Mouse (Mus musculus): ENCODE results near the gene Riok1. TPM values are rescaled to one million over a fixed set of nuclear protein-coding genes. Genes with fewer than 3 reads are reported as not detected.

The Riok1 gene
- polyA plus RNA-seq, 1 experiment from 2014 or later: 33.9 TPM

GRCm38 (mm10) chr13:38073374-38074307 is 36.8 kb downstream of the Riok1 start:
- Histone ChIP-seq H3K4me2 (no peak overlapping the region), H3K27ac (peak overlapping the region; percentile 52), H3K36me3 (no peaks in the 10 kb centered on the region), H3K4me3 (no peak overlapping the region), H3K9ac (no peak overlapping the region), H3K27me3 (replicated peaks) (peaks cover 11% of the 10 kb centered on the region; the same call in 1 of the 2 replicates), H3K9me3 (replicated peaks) (no peaks in the 10 kb centered on the region), H3K4me1 (peaks cover 23% of the 10 kb centered on the region)
- WGBS (ENCODE audit: insufficient replicate concordance): 55% methylated on average over 17 of the region's 18 CpGs
- peak; percentile 75 for ATAC-seq

GRCm38 (mm10) chr13:38074404-38074803 is 37.6 kb downstream of the Riok1 start:
- Histone ChIP-seq H3K4me2 (no peak overlapping the region), H3K36me3 (no peaks in the 10 kb centered on the region), H3K4me1 (peaks cover 25% of the 10 kb centered on the region), H3K9ac (no peak overlapping the region), H3K9me3 (replicated peaks) (no peaks in the 10 kb centered on the region), H3K4me3 (no peak overlapping the region), H3K27ac (peak overlapping the region; percentile 52), H3K27me3 (replicated peaks) (peaks cover 15% of the 10 kb centered on the region; the same call in 1 of the 2 replicates)
- WGBS (ENCODE audit: insufficient replicate concordance): 24% methylated on average over 5 of the region's 5 CpGs
- ATAC-seq: peak; percentile 48

GRCm38 (mm10) chr13:38077113-38077512 is 40.3 kb downstream of the Riok1 start:
- no peak for ATAC-seq
- Histone ChIP-seq H3K9ac (no peak overlapping the region), H3K4me1 (peaks cover 25% of the 10 kb centered on the region), H3K36me3 (no peaks in the 10 kb centered on the region), H3K27ac (no peak overlapping the region), H3K27me3 (replicated peaks) (peaks cover 21% of the 10 kb centered on the region; the same call in 1 of the 2 replicates), H3K4me3 (no peak overlapping the region), H3K4me2 (no peak overlapping the region), H3K9me3 (replicated peaks) (no peaks in the 10 kb centered on the region)
- 23% methylated on average over 11 of the region's 11 CpGs for whole genome bisulfite sequencing (ENCODE audit: insufficient replicate concordance)

DNA sequence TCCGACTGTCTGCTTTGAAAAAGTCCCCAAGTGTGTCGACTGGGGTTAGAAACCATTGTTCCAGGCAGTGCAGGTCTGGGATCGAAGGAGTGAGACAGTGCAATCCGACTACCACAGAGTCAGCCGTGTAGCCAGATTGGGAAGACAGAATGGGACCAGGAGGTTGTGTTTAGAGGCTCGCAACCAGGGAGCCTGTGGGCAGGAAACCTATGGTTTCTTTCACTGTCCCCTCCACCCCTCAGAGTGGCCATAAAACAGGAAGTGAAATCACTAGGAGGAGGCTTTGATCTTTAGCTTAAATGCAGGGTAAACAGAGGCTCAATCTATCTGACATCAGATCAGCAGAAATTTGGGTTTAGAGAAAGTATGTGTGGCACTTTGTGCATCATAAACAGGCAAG is 42.0 kb downstream of the Riok1 start:
- Histone ChIP-seq H3K36me3 (no peaks in the 10 kb centered on the region), H3K4me1 (peaks cover 23% of the 10 kb centered on the region), H3K4me2 (no peak overlapping the region), H3K9ac (no peak overlapping the region), H3K4me3 (no peak overlapping the region), H3K9me3 (replicated peaks) (no peaks in the 10 kb centered on the region), H3K27ac (no peak overlapping the region), H3K27me3 (replicated peaks) (peaks cover 21% of the 10 kb centered on the region; the same call in 1 of the 2 replicates)
- no peak for ATAC-seq
- 24% methylated on average over 6 of the region's 6 CpGs for WGBS (ENCODE audit: insufficient replicate concordance)

- Histone ChIP-seq H3K9me3 (replicated peaks) (no peaks in the 10 kb centered on the region), H3K27me3 (replicated peaks) (peaks cover 21% of the 10 kb centered on the region; the same call in 1 of the 2 replicates), H3K4me1 (peaks cover 18% of the 10 kb centered on the region), H3K27ac (no peak overlapping the region), H3K4me2 (no peak overlapping the region), H3K36me3 (no peaks in the 10 kb centered on the region), H3K4me3 (no peak overlapping the region), H3K9ac (no peak overlapping the region)
- ATAC-seq: no peak
- 60% methylated on average over 5 of the region's 5 CpGs for WGBS (ENCODE audit: insufficient replicate concordance)
Observed at GRCm38 (mm10) chr13:38079366-38079765, 42.6 kb downstream of the Riok1 start.

GRCm38 (mm10) chr13:38080014-38080413 is 43.2 kb downstream of the Riok1 start:
- no peaks in the 10 kb centered on the region for H3K9me3 ChIP-seq (replicated peaks)
- no peak overlapping the region for H3K4me2 ChIP-seq
- H3K4me1 ChIP-seq: peaks cover 13% of the 10 kb centered on the region; the same call in 1 of the 2 replicates
- no peak overlapping the region for H3K4me3 ChIP-seq
- H3K27ac ChIP-seq: no peak overlapping the region
- no peaks in the 10 kb centered on the region for H3K36me3 ChIP-seq
- no peak overlapping the region for H3K9ac ChIP-seq
- peaks cover 21% of the 10 kb centered on the region; the same call in 1 of the 2 replicates for H3K27me3 ChIP-seq (replicated peaks)
- no peak for ATAC-seq
- 53% methylated on average over 9 of the region's 9 CpGs for WGBS (ENCODE audit: insufficient replicate concordance)

DNA sequence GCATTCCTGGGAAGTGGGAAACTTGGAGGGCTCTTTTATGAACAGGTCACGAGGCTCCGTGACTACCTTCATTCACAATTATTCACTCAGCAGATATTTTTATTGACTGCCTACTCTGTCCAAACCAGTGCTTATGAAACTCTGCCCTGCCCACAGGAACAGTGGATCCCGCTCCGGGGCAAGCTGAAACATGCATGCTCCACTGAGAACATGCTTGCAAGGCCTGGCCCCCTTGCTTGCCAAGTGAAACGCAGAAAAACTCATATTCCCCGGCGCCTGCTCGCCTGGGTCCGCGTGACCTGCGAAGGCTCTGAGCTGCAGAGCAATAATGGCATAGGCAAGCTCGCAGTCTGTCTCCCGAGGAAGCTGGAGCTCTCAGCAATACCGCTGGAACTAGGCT is 43.9 kb downstream of the Riok1 start:
- Histone ChIP-seq H3K9ac (no peak overlapping the region), H3K9me3 (replicated peaks) (no peaks in the 10 kb centered on the region), H3K36me3 (no peaks in the 10 kb centered on the region), H3K4me1 (peaks cover 13% of the 10 kb centered on the region; the same call in 1 of the 2 replicates), H3K4me2 (no peak overlapping the region), H3K4me3 (no peak overlapping the region), H3K27ac (no peak overlapping the region), H3K27me3 (replicated peaks) (peaks cover 21% of the 10 kb centered on the region; the same call in 1 of the 2 replicates)
- ATAC-seq: no peak
- WGBS (ENCODE audit: insufficient replicate concordance): 75% methylated on average over 14 of the region's 14 CpGs

DNA sequence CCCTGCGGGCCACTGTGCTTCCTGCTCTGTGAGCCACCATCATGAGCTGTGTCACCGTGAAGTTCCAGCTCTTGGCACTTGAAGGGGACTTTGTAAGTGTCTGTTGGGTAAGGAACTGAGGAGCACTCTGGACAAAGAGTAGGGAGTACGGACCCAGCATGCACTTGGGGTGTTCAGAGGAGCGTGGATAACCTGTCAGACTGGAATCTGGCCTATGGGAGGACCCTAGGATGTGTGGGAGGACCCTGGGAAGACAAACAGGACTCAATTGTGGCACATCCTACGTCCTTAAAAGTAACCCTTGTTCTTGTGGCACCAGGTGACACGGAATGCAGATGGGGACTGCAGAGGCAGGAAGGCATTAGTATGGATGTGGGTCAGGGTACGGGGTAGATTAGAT is 44.4 kb downstream of the Riok1 start:
- ATAC-seq: no peak
- WGBS (ENCODE audit: insufficient replicate concordance): 53% methylated on average over 7 of the region's 7 CpGs

DNA sequence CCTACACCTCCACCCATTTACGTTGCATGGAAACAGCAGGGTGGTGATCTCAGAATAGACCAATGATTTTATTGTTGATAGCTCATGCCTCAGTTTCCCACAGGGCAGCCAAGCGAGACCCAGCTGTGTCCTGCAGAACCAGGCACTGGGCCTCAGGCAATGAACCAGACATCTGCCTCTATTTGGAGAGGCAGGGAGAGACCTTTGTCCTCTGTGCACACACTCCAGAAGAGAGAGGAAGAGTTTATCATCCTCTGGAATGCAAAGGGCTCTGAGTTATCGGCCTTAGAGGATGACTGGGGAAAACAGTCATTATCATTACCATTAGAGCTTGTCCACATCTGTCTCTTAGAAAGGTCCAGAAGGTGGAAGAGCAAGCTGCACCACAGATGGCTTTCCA is 49.9 kb downstream of the Riok1 start:
- Histone ChIP-seq H3K4me3 (no peak overlapping the region), H3K27ac (no peak overlapping the region), H3K36me3 (no peaks in the 10 kb centered on the region), H3K9ac (no peak overlapping the region), H3K27me3 (replicated peaks) (no peaks in the 10 kb centered on the region), H3K9me3 (replicated peaks) (no peaks in the 10 kb centered on the region), H3K4me1 (peaks cover 21% of the 10 kb centered on the region; the same call in 1 of the 2 replicates), H3K4me2 (no peak overlapping the region)
- ATAC-seq: no peak
- 36% methylated on average over 3 of the region's 3 CpGs for WGBS (ENCODE audit: insufficient replicate concordance)

More for the DNA sequence above, 44.4 kb downstream of the Riok1 start:
- H3K36me3 ChIP-seq: no peaks in the 10 kb centered on the region
- no peak overlapping the region for H3K9ac ChIP-seq
- no peak overlapping the region for H3K4me3 ChIP-seq
- H3K9me3 ChIP-seq (replicated peaks): no peaks in the 10 kb centered on the region
- peaks cover 21% of the 10 kb centered on the region; the same call in 1 of the 2 replicates for H3K27me3 ChIP-seq (replicated peaks)
- no peak overlapping the region for H3K27ac ChIP-seq
- H3K4me2 ChIP-seq: no peak overlapping the region
- H3K4me1 ChIP-seq: peaks cover 13% of the 10 kb centered on the region; the same call in 1 of the 2 replicates

GRCm38 (mm10) chr13:38088008-38088407 is 51.2 kb downstream of the Riok1 start:
- Histone ChIP-seq H3K36me3 (no peaks in the 10 kb centered on the region), H3K27ac (no peak overlapping the region), H3K9ac (no peak overlapping the region), H3K9me3 (replicated peaks) (no peaks in the 10 kb centered on the region), H3K4me2 (no peak overlapping the region), H3K4me3 (no peak overlapping the region), H3K27me3 (replicated peaks) (no peaks in the 10 kb centered on the region), H3K4me1 (peaks cover 21% of the 10 kb centered on the region; the same call in 1 of the 2 replicates)
- no peak for ATAC-seq
- WGBS (ENCODE audit: insufficient replicate concordance): 50% methylated on average over 3 of the region's 3 CpGs

- no peak overlapping the region for H3K4me2 ChIP-seq
- ATAC-seq: 0 out of 2 replicates have a peak, but pooled peaks have one; percentile 35
- no peaks in the 10 kb centered on the region for H3K27me3 ChIP-seq (replicated peaks)
- no peak overlapping the region for H3K9ac ChIP-seq
- peak overlapping the region; percentile 31; the same call in 1 of the 2 replicates for H3K27ac ChIP-seq
- peaks cover 21% of the 10 kb centered on the region; the same call in 1 of the 2 replicates for H3K4me1 ChIP-seq
- H3K36me3 ChIP-seq: no peaks in the 10 kb centered on the region
- 63% methylated on average over 6 of the region's 6 CpGs for WGBS (ENCODE audit: insufficient replicate concordance)
- H3K9me3 ChIP-seq (replicated peaks): no peaks in the 10 kb centered on the region
- H3K4me3 ChIP-seq: no peak overlapping the region
Observed at GRCm38 (mm10) chr13:38089449-38089848, 52.7 kb downstream of the Riok1 start.

GRCm38 (mm10) chr13:38089871-38090270 is 53.1 kb downstream of the Riok1 start:
- Histone ChIP-seq H3K36me3 (no peaks in the 10 kb centered on the region), H3K27me3 (replicated peaks) (no peaks in the 10 kb centered on the region), H3K9me3 (replicated peaks) (no peaks in the 10 kb centered on the region), H3K27ac (peak overlapping the region; percentile 31; the same call in 1 of the 2 replicates), H3K4me2 (no peak overlapping the region), H3K4me3 (no peak overlapping the region), H3K4me1 (peaks cover 21% of the 10 kb centered on the region; the same call in 1 of the 2 replicates), H3K9ac (no peak overlapping the region)
- 36% methylated on average over 4 of the region's 4 CpGs for WGBS (ENCODE audit: insufficient replicate concordance)
- peak; percentile 51; the same call in 1 of the 2 replicates for ATAC-seq
